Mouse (Mus musculus): ENCODE measurements around the gene Golga1. TPM values are rescaled to one million over a fixed set of nuclear protein-coding genes. Genes with fewer than 3 reads are reported as not detected.
A peak's percentile ranks its signal among the peaks of the same experiment; 100 is the strongest.

The Golga1 gene
- polyA plus RNA-seq, 1 experiment from 2014 or later = 22.7 TPM

GRCm38 (mm10) chr2:39004372-39004771 lies 61.0 kb downstream of the Golga1 start:
- Histone ChIP-seq H3K4me1 (peaks cover 56% of the 10 kb centered on the region), H3K36me3 (replicated peaks) (peaks cover 49% of the 10 kb centered on the region), H3K4me3 (peak overlapping the region; percentile 93), H3K9me3 (no peaks in the 10 kb centered on the region), H3K27ac (peak overlapping the region; percentile 97), H3K27me3 (ENCODE audit: poor library complexity, severe bottlenecking) (no peaks in the 10 kb centered on the region)
- peak; percentile 47 for DNase-seq (ENCODE audit: extremely low spot score, low spot score)
- WGBS = 0% methylated on average over 11 of the region's 11 CpGs

GRCm38 (mm10) chr2:39003512-39003911 lies 61.8 kb downstream of the Golga1 start:
- Histone ChIP-seq H3K9me3 (no peaks in the 10 kb centered on the region), H3K27ac (peak overlapping the region; percentile 97), H3K4me3 (peak overlapping the region; percentile 93), H3K27me3 (ENCODE audit: poor library complexity, severe bottlenecking) (no peaks in the 10 kb centered on the region), H3K36me3 (replicated peaks) (peaks cover 51% of the 10 kb centered on the region), H3K4me1 (peaks cover 50% of the 10 kb centered on the region)
- 78% methylated on average over 5 of the region's 5 CpGs for WGBS
- no peak for DNase-seq (ENCODE audit: extremely low spot score, low spot score)

DNA sequence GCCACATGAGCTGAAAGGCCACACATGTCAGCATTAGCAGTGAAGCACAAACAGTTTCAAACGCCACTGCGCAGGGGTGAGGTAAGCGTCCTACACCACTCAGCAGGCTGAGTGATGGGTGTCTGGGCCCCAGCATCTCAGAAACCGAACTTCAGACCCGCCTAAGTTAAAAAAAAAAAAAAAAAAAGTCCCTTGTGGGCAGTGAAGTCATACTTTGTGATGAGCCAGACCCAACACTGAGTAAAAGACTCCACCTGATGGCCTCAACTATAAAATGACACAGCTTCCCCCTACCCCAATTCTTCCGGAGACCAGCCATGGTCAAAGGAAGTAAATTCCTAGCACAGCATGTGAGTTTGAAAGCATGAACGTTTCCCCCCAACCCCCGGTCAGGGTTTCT lies 62.2 kb downstream of the Golga1 start:
- Histone ChIP-seq H3K36me3 (replicated peaks) (peaks cover 51% of the 10 kb centered on the region), H3K4me3 (peak overlapping the region; percentile 93), H3K9me3 (no peaks in the 10 kb centered on the region), H3K4me1 (peaks cover 52% of the 10 kb centered on the region), H3K27ac (0 out of 2 replicates have a peak overlapping the region, but pooled peaks have one; percentile 40), H3K27me3 (ENCODE audit: poor library complexity, severe bottlenecking) (no peaks in the 10 kb centered on the region)
- WGBS = 61% methylated on average over 8 of the region's 8 CpGs
- DNase-seq (ENCODE audit: extremely low spot score, low spot score) = no peak

GRCm38 (mm10) chr2:39001866-39002265 lies 63.5 kb downstream of the Golga1 start:
- no peak for DNase-seq (ENCODE audit: extremely low spot score, low spot score)
- peak overlapping the region; percentile 93; the same call in 1 of the 2 replicates for H3K4me3 ChIP-seq
- H3K9me3 ChIP-seq = no peaks in the 10 kb centered on the region
- H3K36me3 ChIP-seq (replicated peaks) = peaks cover 51% of the 10 kb centered on the region
- 81% methylated on average over 3 of the region's 3 CpGs for WGBS
- H3K4me1 ChIP-seq = peaks cover 54% of the 10 kb centered on the region
- H3K27me3 ChIP-seq (ENCODE audit: poor library complexity, severe bottlenecking) = peaks cover 7% of the 10 kb centered on the region
- no peak overlapping the region for H3K27ac ChIP-seq

GRCm38 (mm10) chr2:39000587-39000919 lies 64.8 kb downstream of the Golga1 start:
- no peak overlapping the region for H3K4me3 ChIP-seq
- H3K4me1 ChIP-seq = peaks cover 41% of the 10 kb centered on the region
- H3K27ac ChIP-seq = no peak overlapping the region
- WGBS = 90% methylated on average over 4 of the region's 4 CpGs
- peaks cover 9% of the 10 kb centered on the region for H3K27me3 ChIP-seq (ENCODE audit: poor library complexity, severe bottlenecking)
- no peak for DNase-seq (ENCODE audit: extremely low spot score, low spot score)
- H3K9me3 ChIP-seq = no peaks in the 10 kb centered on the region
- H3K36me3 ChIP-seq (replicated peaks) = peaks cover 51% of the 10 kb centered on the region

- WGBS = 70% methylated on average over 8 of the region's 8 CpGs
- no peak overlapping the region for H3K4me3 ChIP-seq
- no peak overlapping the region for H3K27ac ChIP-seq
- peaks cover 9% of the 10 kb centered on the region for H3K27me3 ChIP-seq (ENCODE audit: poor library complexity, severe bottlenecking)
- peaks cover 51% of the 10 kb centered on the region for H3K36me3 ChIP-seq (replicated peaks)
- no peaks in the 10 kb centered on the region for H3K9me3 ChIP-seq
- peaks cover 41% of the 10 kb centered on the region for H3K4me1 ChIP-seq
- no peak for DNase-seq (ENCODE audit: extremely low spot score, low spot score)
Measured at GRCm38 (mm10) chr2:38999910-39000586, 65.3 kb downstream of the Golga1 start.

GRCm38 (mm10) chr2:38999381-38999780 lies 66.0 kb downstream of the Golga1 start:
- H3K36me3 ChIP-seq (replicated peaks) = peaks cover 51% of the 10 kb centered on the region
- WGBS = 68% methylated on average over 4 of the region's 4 CpGs

GRCm38 (mm10) chr2:38997386-38998374 lies 67.7 kb downstream of the Golga1 start, which contains the start of gene Wdr38:
Wdr38 (plus strand) TSS chr2:38997476.
- Histone ChIP-seq H3K27me3 (ENCODE audit: poor library complexity, severe bottlenecking) (peaks cover 9% of the 10 kb centered on the region), H3K4me3 (peak within 1 kb of the TSS; percentile 48), H3K36me3 (replicated peaks) (peaks cover 36% of the 10 kb centered on the region), H3K4me1 (peaks cover 25% of the 10 kb centered on the region), H3K9me3 (no peaks in the 10 kb centered on the region), H3K27ac (peak within 1 kb of the TSS; percentile 68)
- 18% methylated on average over 33 of the region's 33 CpGs for WGBS
- peak; percentile 90 for DNase-seq (ENCODE audit: extremely low spot score, low spot score)

More at GRCm38 (mm10) chr2:38999381-38999780, 66.0 kb downstream of the Golga1 start:
- Histone ChIP-seq H3K27me3 (ENCODE audit: poor library complexity, severe bottlenecking) (peaks cover 9% of the 10 kb centered on the region), H3K9me3 (no peaks in the 10 kb centered on the region), H3K27ac (no peak overlapping the region), H3K4me1 (peaks cover 41% of the 10 kb centered on the region), H3K4me3 (no peak overlapping the region)
- DNase-seq (ENCODE audit: extremely low spot score, low spot score) = no peak

DNA sequence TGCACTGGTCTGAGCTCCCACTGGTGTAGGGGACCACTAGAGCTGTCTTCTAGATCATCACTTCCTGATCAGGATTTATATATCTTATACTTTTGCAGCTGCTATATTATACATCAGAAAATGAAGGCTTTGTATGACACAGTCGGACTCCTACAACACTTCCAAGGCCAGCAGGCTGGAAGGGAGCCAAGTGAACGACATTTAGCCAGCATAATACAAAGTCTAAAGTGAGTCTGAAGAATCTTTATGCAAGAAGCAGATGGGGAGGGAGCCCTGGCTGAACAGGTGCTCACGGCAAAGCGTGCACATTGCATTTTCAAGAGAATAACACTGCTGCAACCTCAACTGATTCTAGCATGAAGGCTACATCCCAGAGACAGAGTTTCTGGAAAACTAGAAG lies 72.9 kb downstream of the Golga1 start:
- peaks cover 2% of the 10 kb centered on the region for H3K4me1 ChIP-seq
- H3K36me3 ChIP-seq (replicated peaks) = no peaks in the 10 kb centered on the region
- H3K4me3 ChIP-seq = no peak overlapping the region
- no peaks in the 10 kb centered on the region for H3K9me3 ChIP-seq
- no peak overlapping the region for H3K27ac ChIP-seq
- H3K27me3 ChIP-seq (ENCODE audit: poor library complexity, severe bottlenecking) = peaks cover 8% of the 10 kb centered on the region
- 77% methylated on average over 4 of the region's 4 CpGs for WGBS
- DNase-seq (ENCODE audit: extremely low spot score, low spot score) = no peak

GRCm38 (mm10) chr2:38992004-38992403 lies 73.3 kb downstream of the Golga1 start:
- Histone ChIP-seq H3K27ac (no peak overlapping the region), H3K27me3 (ENCODE audit: poor library complexity, severe bottlenecking) (peaks cover 3% of the 10 kb centered on the region), H3K4me1 (no peaks in the 10 kb centered on the region), H3K36me3 (replicated peaks) (no peaks in the 10 kb centered on the region), H3K4me3 (no peak overlapping the region), H3K9me3 (no peaks in the 10 kb centered on the region)
- DNase-seq (ENCODE audit: extremely low spot score, low spot score) = no peak
- WGBS = 74% methylated on average over 4 of the region's 4 CpGs

GRCm38 (mm10) chr2:38988929-38989328 lies 76.4 kb downstream of the Golga1 start:
- H3K27me3 ChIP-seq (ENCODE audit: poor library complexity, severe bottlenecking) = no peaks in the 10 kb centered on the region
- 92% methylated on average over 2 of the region's 2 CpGs for WGBS
- no peak for DNase-seq (ENCODE audit: extremely low spot score, low spot score)
- H3K27ac ChIP-seq = no peak overlapping the region
- H3K4me1 ChIP-seq = no peaks in the 10 kb centered on the region
- 0 out of 2 replicates have a peak, but pooled peaks cover 2% of the 10 kb centered on the region for H3K9me3 ChIP-seq
- no peak overlapping the region for H3K4me3 ChIP-seq
- no peaks in the 10 kb centered on the region for H3K36me3 ChIP-seq (replicated peaks)

- Histone ChIP-seq H3K4me3 (no peak overlapping the region), H3K9me3 (peaks cover 8% of the 10 kb centered on the region; the same call in 1 of the 2 replicates), H3K27ac (no peak overlapping the region), H3K36me3 (replicated peaks) (no peaks in the 10 kb centered on the region), H3K27me3 (ENCODE audit: poor library complexity, severe bottlenecking) (no peaks in the 10 kb centered on the region), H3K4me1 (no peaks in the 10 kb centered on the region)
- DNase-seq (ENCODE audit: extremely low spot score, low spot score) = no peak
- 86% methylated on average over 6 of the region's 6 CpGs for whole genome bisulfite sequencing
Measured at GRCm38 (mm10) chr2:38987803-38988510, 77.4 kb downstream of the Golga1 start.
